Mouse (Mus musculus) megakaryocyte progenitor cell, adult 5-6 weeks (primary cell): Measurements from ENCODE around the gene Gse1. TPM values are rescaled to one million over a fixed set of nuclear protein-coding genes. Genes with fewer than 3 reads are reported as not detected.

Source experiments
- ATAC-seq: replicated peaks from 2 replicates; pipeline ENCODE4 v1.8.0; 2016; ENCODE audit warnings: mild to moderate bottlenecking, moderate TSS enrichment, inconsistent platforms; ENCODE audit not compliant: poor library complexity
- total RNA-seq, 2 experiments: library from RNA; stranded (forward) in 1 of 2; stranded (reverse) in 1 of 2; fragments of 157-497, 149-512 nt in 1 of 2; fragments of 200-1000 nt in 1 of 2; gene quantifications; 2 replicates each; pipeline versions ENCODE4 v1.2.3 to v1.2.4; 2015 to 2017

Gse1 gene
- total RNA-seq, 2 experiments from 2014 or later, result 11.2 to 32.6 TPM

DNA sequence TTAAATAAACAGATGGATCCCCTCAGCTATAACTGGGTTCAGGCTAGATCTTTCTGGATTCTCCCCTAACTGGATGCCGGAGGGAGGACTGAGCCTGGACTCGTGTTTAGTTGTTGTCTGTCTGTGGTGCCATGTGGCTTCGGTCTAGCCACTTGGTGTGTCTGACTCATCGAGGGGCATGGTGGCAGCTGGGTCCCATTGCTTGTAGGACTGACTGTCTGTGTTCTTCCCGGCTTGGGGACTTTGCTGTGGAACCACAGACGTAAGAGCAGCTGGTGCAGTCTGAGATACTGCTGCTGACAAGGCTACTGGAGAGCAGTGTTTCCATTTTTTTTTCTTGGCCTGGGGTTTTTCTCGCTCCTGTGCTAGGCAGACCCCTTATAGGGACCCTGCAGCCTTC is 295.4 kb downstream of the Gse1 start:
- no peak for ATAC-seq

DNA sequence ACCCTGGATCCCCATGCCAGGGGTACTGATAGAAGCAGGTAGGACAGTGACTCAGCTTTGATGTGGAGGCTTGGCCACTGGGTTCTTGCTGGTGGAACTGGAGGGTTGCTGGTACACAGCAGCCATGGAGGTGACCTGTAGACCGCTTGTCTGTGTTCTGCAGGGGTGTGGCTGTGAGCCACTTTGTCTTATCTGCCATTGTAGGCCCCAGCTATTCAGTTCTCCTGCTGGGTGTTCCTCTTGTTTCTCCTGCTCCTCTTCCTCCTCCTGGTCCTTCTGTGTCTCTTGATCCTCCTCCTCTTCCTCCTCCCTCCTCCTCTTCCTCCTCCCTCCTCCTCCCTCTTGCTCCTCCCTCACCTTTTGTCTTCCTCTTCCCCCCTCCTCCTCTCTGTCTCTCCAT is 296.9 kb downstream of the Gse1 start:
- peak; percentile 64 for ATAC-seq

DNA sequence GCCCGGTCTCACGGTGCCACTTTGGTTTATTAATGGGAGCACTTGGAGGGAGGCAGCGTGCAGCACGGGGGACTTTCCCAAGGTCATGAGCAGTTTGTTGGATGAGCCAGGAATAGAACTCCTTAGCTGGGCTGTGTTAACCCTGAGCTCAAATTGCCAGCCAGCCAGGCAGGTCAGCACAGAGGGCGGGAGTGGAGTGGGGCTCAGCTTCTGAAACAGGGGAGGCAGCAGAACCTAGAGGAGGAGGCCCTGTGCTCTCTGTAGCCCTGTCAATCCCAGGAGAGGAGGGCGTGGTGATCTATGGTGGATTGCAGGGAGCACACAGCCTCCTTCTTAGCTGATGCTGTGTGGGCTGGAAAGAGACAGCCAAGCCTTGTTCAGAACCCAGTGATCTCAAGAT is 297.6 kb downstream of the Gse1 start:
- no peak for ATAC-seq

DNA sequence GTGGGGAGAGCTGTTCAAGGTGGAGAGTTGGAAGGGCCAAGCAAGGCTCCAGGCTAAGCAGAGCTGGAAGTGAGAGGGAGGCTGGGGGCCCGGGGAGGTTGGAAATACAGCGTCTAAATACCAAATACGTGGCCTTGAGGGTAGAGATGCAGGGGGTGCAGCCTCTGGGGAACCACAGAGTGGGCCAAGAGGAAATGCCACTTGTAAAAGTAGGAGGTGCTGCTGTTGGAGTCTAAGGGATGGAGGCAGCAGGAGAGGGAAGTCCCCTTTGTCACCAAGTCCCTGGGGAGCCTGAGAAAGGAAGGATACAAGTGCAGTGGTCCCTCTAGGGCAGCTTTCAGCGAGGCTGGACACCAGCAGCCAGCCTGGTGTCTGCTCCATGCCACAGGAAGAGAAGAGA is 298.3 kb downstream of the Gse1 start:
- ATAC-seq, result 0 out of 2 replicates have a peak, but pooled peaks have one; percentile 18

DNA sequence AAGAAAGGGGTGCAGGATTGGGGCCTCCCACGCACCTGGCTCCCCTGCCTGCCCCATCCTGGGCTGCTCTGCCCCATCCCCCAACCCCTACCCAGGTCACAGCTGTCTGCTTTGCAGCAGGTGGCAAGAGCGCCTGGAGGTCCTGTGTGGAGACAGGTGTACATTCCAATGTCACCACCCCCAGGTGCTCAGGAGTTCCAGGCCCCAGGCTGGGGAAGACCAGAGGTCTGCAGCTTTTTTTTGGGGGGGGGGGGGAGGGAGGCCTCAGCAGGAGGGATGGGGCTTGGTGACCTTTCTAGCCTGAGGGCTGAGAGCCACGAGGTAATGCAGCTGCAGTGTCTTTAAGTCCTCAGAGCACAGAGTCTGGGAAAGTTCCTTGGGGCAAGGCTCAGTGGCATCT is 300.1 kb downstream of the Gse1 start:
- no peak for ATAC-seq

DNA sequence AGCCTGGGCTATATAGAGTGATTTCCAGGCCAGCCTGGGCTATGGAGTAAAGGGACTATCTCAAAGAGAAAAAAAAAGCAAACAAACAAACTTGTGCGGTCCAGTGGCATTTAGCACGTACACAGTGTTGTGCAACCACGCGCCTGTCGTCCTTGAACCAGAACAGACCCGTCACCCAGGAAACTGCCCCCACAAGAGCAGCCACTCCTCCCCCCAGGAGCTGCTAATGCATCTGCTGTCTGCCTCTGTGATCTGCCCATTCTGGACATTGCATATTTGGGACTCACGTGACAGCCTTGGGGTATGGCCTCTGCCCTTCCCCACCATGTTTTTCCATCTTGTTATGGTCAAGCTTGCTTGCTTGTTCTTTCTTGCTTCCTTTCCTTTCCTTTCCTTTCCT is 301.0 kb downstream of the Gse1 start:
- ATAC-seq, result peak; percentile 32

DNA sequence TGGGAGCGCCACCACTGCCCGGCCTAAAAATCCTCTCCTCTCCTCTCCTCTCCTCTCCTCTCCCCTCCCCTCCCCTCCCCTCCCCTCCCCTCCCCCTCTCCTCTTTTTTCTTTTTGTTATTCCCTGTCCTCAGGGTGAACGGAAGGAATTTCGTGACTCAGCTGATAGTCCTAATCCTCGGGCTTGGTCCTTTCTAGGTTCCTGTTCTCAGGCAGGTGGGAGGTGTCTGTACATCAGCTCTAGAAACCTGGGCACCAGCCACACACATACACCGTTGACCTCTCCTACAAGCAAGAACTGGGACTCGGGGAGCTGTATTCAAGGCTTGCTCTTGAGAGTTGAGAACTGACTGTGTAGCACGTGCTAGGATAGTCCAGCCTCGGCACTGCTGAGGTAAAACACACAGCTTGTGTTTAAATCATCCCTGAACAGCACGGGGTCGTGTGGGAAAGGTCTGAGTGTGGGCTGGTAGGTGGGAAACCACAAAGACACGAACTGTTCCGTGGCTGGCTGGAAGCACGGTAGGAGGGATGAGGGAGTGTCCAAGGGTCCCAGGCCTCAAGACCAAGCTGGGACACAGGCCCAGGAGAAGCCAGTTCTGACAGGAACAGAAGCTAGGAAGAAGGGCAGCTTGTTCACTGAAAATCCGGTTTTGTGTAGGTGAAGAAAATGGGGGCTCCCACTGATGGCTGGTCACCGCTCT is 302.8 kb downstream of the Gse1 start:
- ATAC-seq, result no peak

DNA sequence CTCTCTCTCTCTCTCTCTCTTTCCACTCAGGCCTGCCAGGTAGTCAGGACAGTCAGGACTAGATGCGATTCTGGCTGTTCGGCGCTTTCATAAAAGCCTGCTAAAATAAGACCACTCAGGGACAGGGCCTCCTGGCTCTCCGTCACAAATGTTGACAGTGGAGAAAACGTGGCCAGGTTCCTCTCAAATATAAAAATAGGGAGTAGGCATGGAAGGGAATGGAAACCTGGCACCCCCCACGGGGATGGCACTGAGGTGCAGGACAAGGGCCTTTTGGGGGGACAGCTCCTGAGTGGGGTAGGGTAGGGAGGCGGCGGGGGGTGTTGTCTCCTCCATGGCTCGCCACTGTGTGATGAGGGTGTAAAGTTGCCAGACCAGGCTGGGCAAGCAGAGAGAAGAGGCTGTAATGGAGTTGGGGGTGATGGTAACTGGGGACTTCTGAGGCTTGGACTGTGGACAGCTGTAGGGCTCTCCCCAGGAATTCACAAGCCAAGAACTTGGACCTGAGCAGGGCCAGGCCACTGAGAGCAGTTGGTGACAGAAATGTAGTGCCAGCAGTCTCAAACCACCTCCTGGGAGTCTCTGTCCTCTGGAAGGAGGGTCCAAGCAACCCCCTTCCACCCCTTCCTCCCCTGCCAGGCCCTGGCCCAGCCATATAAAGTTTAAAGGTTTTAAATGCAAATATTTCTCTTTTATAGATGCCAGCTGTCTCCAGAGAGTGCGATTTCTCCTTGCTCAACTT is 303.7 kb downstream of the Gse1 start:
- no peak for ATAC-seq

DNA sequence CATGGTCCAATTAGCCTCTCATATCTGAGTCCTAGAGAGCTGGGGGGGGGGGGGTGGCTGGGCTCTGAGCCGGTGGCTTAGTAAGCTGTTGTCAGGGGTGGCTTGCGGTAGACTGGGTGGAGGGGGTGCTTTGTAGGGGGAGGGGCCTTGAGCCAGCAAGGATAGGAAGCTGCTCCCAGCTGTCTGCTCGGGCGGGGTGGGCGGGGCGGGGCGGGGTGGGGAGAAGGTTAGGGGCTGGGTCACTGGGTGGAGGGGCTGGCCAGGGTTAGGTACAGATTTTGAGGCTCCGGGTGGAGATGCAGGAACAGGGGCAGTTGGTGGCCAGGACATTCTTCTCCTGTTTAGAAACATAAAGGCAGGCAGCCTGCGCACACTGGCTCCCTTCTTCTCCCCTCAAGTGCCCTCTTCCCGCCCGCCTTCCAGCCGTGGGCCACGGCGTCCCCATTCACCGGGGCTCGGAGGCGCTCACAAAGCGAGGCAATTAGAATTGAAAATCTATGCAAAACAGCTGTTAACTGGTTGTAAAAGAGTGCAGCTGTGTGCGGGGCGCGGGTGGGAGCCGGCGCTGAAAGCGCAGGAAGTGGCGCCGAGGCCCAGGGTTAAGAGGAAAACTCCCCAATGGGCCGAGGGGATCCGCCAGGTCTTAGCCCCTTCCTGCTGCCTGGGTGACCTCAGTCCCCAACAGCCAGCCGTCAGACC is 304.4 kb downstream of the Gse1 start:
- ATAC-seq, result peak; percentile 19

DNA sequence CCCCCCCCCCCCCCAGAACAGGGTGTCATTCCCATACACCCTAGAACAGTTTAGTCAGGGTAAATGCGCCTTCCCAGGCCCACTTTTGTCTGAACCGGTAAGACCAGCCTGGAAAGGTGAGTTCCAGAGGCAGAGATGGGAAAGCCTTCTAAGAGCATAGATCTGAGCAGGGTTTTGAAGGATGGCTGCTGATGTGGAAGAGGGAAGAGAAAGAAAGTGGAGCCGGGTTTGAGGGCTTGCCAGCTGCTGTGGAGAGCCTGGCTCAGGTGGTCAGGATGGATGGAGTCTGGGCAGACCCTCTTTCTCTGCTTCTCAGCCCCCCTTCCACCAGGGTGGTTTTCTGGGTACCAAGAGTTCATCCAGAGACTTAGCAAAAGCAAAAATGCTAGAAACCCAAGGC is 305.1 kb downstream of the Gse1 start:
- ATAC-seq, result no peak

DNA sequence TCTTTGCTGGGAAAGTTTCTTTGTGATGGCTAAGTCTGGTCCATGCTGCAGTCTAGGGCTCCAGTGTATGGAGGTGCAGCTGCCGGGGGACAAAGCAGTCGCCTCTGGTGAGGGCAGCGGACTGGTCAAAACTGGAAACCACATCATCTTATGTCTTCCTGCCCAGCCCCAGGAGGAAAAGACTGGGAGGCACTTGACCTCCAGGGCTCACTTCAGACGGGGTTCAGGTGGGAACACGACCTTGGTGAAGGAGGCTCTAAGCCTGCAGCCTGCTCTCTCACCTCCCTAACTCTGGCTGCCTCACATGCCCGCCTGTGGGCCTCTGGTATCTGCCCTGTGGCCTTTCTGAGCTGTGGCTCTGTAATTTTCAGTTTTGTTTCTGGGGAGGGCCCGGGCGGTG is 305.8 kb downstream of the Gse1 start:
- ATAC-seq, result no peak

DNA sequence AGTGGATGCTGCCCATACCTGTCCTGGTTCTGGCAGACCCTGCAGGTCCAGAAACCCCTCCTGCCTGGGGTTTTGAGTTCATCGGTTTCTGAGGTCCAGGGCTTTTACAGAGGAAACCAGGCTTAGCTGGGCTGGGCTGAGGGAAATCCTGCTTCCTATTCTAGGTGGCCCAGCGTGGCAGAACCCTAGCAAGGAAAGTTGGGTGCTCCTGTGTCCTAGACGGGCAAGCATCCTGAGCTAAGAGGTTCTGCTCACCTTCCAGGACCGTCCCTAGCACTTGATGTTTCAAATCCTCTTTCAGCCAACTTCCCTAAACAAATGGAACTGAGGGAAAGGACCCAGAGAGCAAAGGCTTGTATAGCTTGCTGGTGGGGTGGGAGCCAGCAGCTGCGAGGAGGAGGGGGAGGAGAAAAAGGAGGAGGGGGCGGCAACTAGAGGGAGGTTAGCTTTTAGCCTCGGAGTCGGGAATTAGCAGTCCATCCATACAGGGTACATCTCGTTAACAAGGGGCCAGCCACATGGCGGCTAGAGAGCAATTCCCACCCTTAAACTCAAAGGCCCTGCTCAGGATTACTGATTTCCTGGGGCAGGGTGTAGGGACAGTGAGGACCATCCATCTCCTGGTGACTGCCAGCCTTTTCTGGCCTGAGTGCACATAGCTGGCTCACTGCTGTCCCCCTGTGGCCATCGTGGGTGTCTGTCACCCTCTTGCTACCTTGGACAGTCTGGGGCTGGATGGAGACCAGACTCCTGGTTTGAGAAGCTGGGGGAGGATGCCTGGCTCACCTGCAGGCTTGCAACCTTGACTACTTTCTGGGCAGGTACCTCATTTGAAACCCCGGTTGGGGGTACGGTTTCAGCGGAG is 306.5 kb downstream of the Gse1 start:
- peak; percentile 43 for ATAC-seq

DNA sequence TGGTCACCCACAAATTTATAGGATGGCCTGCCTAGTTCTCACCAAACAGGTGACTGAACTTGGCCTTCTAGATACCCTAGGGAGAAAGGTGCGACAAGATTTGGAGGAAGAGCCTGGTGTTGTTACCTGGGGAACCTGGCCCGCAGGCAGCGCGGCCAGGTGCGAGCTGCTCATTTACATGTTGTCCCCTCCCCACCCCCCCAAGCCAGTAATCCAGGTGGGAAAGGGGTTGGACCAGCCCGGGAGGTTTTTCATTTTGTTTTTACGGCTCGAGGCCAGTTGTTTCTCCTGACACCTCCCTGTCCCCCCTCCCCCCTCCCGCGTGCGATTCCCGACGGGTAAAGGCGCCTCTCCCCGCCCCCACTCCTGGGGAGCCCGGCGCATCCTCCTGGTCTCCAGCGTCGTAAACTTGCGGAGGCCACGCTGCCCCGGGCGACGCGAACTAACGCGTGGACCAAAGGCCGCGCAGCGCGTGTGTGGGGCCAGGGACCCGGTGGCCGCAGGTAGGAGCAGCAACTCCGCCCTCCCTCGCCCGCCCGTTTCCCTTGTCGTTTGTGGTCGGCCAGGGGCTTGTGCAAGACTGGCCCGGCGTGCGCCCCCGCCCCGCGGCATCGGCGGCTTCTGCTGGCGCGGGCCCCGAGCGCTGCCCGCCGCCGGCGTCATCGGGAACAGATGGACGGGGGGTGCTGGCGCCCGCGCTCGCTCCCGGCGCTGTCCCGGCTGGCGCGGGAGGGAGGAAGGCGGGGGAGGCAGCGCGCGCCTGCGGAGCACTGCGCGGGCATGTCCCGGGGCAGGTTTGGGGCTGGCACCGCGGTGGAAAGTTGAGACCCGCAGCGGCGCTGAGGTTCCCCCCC is 307.4 kb downstream of the Gse1 start:
- ATAC-seq, result no peak

DNA sequence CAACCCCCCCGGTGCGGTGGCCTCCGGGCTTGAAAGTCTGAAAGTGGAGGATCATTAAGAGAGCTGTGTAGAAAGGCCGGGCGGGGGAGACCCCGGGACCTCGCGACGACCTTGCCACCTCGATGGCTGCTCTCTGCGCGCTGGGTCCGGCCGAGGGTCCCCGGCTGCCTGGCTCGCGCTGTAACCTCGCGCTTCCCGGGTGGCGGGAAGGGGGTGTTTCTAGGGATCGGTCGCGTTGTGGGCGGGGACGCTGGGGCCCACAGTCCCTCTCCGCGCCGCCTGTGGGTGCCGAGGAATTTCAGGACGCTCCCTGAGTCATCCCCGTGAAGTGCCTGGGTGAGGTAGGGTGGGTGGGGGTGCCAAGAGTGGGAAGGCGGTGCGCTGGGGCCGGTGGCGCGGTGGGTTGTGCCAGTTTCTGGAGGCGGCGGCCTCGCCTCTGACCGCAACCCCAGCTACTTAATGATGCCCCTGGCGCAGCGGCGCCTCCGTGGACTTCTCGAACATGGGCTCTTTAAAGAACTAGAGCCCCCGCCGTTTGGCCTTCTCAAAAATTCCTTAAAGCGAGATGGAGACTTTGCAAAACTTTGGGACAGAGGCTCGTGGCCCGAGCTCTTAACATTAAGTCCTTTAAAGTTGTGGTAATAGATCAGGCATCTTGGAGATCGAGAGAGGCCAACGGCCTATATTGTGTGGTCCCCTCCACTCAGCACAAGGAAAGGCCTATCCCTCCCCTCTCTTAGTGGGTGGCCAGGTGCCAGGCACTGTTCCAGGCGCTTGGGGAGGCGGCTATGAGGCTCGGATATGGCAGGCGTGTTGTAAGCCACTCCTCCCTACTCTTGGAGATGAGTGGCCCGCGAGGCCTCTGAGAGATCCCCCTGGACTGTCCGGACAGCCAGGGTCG is 308.3 kb downstream of the Gse1 start:
- ATAC-seq, result peak; percentile 5

DNA sequence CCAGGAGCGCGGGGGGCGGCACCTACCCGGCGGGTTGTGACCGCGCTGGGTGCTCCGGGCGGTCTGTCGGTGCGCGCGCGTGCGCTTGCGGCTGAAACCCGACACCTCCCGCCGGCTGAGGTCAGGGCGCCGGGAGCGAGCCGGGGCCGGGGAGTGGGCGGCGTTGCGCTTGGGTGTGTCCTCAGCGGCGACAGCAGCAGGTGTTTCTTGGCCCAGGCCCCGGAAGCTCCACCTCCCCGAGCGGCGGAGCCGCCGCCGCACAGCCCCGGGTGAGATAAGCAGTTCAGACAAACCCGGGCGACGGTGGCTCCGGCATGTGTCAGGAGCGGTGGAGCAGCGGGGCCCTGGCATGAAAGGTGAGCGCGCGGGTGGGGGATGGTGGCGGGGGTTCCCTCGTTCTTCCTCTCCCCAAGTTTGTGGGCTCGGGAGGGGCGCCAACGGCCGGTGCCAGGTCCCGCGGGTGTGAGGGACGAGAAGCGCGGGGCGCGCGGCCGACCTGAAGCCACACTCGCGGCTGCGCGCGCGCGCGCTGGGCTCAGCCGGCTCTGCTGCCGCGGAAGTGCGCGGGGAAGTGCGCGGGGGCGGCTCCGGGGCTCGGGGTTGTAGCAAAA is 309.1 kb downstream of the Gse1 start:
- ATAC-seq, result peak; percentile 25

DNA sequence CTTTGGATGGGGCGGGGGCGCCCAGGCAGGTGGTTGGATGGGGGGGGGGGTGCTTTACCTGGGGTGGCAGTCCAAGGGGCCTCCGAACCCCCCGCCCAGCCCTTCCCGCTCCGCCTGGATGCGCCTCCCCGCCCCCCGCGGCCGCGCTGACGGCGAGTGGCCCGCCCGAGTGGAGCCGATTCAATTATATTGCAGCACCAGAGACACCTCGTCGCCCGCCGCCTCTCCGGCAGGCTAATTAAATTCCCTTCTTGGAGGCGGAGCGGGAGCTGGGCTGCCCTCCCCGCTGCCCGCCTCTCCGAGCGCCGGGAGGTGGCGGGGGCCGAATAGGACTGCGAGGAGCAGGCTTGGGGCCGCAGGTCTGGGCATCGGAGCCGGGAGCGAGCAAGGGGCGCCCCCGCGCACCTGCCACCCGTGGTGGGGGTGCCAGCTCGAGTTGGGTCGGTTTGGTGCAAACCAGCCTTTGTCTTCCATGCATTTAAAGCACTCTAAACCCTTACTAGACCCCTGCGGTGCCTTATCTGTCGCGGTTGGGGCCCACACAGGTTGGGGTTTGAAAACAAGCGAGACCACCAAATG is 309.7 kb downstream of the Gse1 start:
- no peak for ATAC-seq

DNA sequence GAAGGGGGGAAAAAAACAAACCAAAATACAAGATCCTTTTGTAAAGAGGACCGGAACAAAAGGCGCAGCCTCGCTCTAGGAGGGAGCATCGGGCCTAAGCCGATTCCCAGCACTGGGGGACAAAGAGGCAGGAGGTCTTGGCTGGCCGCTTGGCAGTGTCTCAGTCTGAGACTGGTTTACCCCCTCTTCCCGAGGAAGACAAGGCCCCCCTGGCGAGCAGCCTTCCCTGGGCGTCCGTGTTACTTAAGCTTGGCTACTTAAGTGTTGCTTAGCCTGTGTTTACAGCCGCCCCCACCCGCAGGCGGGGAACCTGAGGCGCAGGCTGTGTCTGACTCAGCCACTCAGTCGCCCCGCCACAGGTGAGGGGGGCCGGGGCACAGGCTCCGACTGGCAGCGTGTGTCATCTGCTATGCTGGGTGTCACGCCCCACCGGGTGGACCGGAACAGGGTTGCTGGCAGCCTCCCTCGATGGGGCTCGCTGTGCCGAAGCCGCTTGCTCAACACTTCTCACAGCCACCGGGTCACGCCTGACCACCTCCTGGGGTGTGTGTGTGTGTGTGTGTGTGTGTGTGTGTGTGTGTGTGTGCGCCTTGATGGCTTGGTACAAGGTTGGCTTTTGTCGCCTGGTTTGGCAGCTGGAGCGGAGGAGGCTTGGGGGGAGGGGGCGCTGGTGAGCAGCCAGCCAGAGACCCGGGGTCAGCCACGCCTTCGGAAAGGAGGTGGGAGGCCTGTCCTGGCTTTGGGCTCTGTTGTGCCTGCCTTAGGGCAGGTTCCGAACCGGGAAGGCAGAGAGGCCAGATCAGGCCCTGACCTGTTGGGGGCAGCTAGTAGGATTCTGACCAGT is 310.4 kb downstream of the Gse1 start:
- peak; percentile 29 for ATAC-seq
